Mouse (Mus musculus) intestine, embryonic 14.5 days (tissue): ENCODE data around the gene Rd3l. TPM values are rescaled to one million over a fixed set of nuclear protein-coding genes. Genes with fewer than 3 reads are reported as not detected.

Source experiments
- ATAC-seq: fragments of 200-750 bp; cut with Nextera tagmentation; replicated peaks from 2 replicates; pipeline ENCODE4 v1.8.0; 2017; ENCODE audit warnings: low read depth, moderate number of reproducible peaks, moderate TSS enrichment, moderate library complexity; ENCODE audit not compliant: low FRiP score, low TSS enrichment
- DNase-seq: peaks from one replicate; pipeline ENCODE4 v3.0.0-alpha.2; 2018; ENCODE audit warnings: low spot score
- H3K27ac ChIP-seq: fragments of 300-500 bp; sonication (generic); 2 replicates; pipeline ENCODE4 v1.5.1; 2014; ENCODE audit warnings: low read depth, mild to moderate bottlenecking, control low read depth
- H3K27me3 ChIP-seq: fragments of 300-500 bp; sonication (generic); replicated peaks from 2 replicates; pipeline ENCODE4 v1.6.1; 2014; ENCODE audit warnings: low read length, control low read depth; ENCODE audit not compliant: control insufficient read depth, insufficient read depth
- H3K36me3 ChIP-seq: fragments of 300-500 bp; sonication (generic); 2 replicates; pipeline ENCODE4 v1.6.1; 2014; ENCODE audit warnings: low read length, control low read depth; ENCODE audit not compliant: control insufficient read depth, insufficient read depth
- H3K4me1 ChIP-seq: fragments of 300-500 bp; sonication (generic); replicated peaks from 2 replicates; pipeline ENCODE4 v1.6.1; 2014; ENCODE audit warnings: low read length, control low read depth, mixed read lengths; ENCODE audit not compliant: control insufficient read depth, insufficient read depth
- H3K4me2 ChIP-seq: fragments of 300-500 bp; sonication (generic); 2 replicates; pipeline ENCODE4 v1.6.1; 2014; ENCODE audit warnings: low read length
- H3K4me3 ChIP-seq: fragments of 300-500 bp; sonication (generic); 2 replicates; pipeline ENCODE4 v1.5.1; 2014; ENCODE audit warnings: low read depth, low read length, control low read depth, mixed read lengths
- H3K9ac ChIP-seq: fragments of 300-500 bp; sonication (generic); 2 replicates; pipeline ENCODE4 v1.6.1; 2014; ENCODE audit warnings: mild to moderate bottlenecking, low read length
- H3K9me3 ChIP-seq: fragments of 300-500 bp; sonication (generic); 2 replicates; pipeline ENCODE4 v1.6.1; 2016; ENCODE audit warnings: low read length, control low read depth; ENCODE audit not compliant: control insufficient read depth
- WGBS: fragments of 180-500 bp; shearing (Covaris S2); extraction: QIAGEN DNeasy Blood & Tissue Kit; methylation state at CpG from one replicate; pipeline ENCODE4 v1.1.7; 2014; 5-methylcytosine and 5-hydroxymethylcytosine counted together
- polyA plus RNA-seq: library from polyadenylated mRNA; unstranded; fragments of >200 nt; fragmentation: Nextera tagmentation; extraction: Ambion mirVana; gene quantifications from 2 replicates; pipeline ENCODE4 v1.2.1, GENCODE M21; 2014

Gene Rd3l
- polyA plus RNA-seq, 1 experiment from 2014 or later: not detected

- no peak overlapping the region for H3K4me3 ChIP-seq
- H3K9ac ChIP-seq: no peak overlapping the region
- H3K9me3 ChIP-seq: no peaks in the 10 kb centered on the region
- peak overlapping the region; percentile 75; the same call in 1 of the 2 replicates for H3K27ac ChIP-seq
- H3K4me1 ChIP-seq: no peaks in the 10 kb centered on the region; the same call in 1 of the 2 replicates
- no peaks in the 10 kb centered on the region for H3K27me3 ChIP-seq
- no peak for DNase-seq
- no peaks in the 10 kb centered on the region for H3K36me3 ChIP-seq
- ATAC-seq: no peak
- 37% methylated on average over 6 of the region's 6 CpGs for WGBS
- H3K4me2 ChIP-seq: no peak overlapping the region
Measured at GRCm38 (mm10) chr12:111977138-111977537, 4.0 kb downstream of the Rd3l start.

- Histone ChIP-seq H3K27ac (no peak overlapping the region), H3K36me3 (no peaks in the 10 kb centered on the region), H3K27me3 (no peaks in the 10 kb centered on the region), H3K4me2 (no peak overlapping the region), H3K9ac (no peak overlapping the region), H3K4me3 (no peak overlapping the region), H3K4me1 (no peaks in the 10 kb centered on the region; the same call in 1 of the 2 replicates), H3K9me3 (no peaks in the 10 kb centered on the region)
- no peak for DNase-seq
- 80% methylated on average over 6 of the region's 6 CpGs for WGBS
- ATAC-seq: no peak
Measured at GRCm38 (mm10) chr12:111974578-111974977, 6.5 kb downstream of the Rd3l start.

- Histone ChIP-seq H3K9ac (no peak overlapping the region), H3K4me2 (no peak overlapping the region), H3K36me3 (no peaks in the 10 kb centered on the region), H3K4me1 (no peaks in the 10 kb centered on the region; the same call in 1 of the 2 replicates), H3K9me3 (no peaks in the 10 kb centered on the region), H3K27ac (no peak overlapping the region), H3K4me3 (no peak overlapping the region), H3K27me3 (no peaks in the 10 kb centered on the region)
- WGBS: 88% methylated on average over 10 of the region's 10 CpGs
- ATAC-seq: no peak
- no peak for DNase-seq
Measured at GRCm38 (mm10) chr12:111972504-111972903, 8.6 kb downstream of the Rd3l start.

GRCm38 (mm10) chr12:111971231-111971686 is 9.9 kb downstream of the Rd3l start, which contains the start of gene Tdrd9:
TSS of gene Tdrd9 (plus strand) at chr12:111971559.
- 87% methylated on average over 18 of the region's 18 CpGs for WGBS
- H3K9me3 ChIP-seq: no peaks in the 10 kb centered on the region
- no peak within 1 kb of the TSS for H3K4me2 ChIP-seq
- H3K27ac ChIP-seq: no peak within 1 kb of the TSS
- no peaks in the 10 kb centered on the region; the same call in 1 of the 2 replicates for H3K4me1 ChIP-seq
- no peak within 1 kb of the TSS for H3K4me3 ChIP-seq
- H3K36me3 ChIP-seq: no peaks in the 10 kb centered on the region
- no peak within 1 kb of the TSS for H3K9ac ChIP-seq
- no peaks in the 10 kb centered on the region for H3K27me3 ChIP-seq
- DNase-seq: no peak
- no peak for ATAC-seq

GRCm38 (mm10) chr12:111970085-111970484 is 11.0 kb downstream of the Rd3l start:
- no peak for DNase-seq
- 0 out of 2 replicates have a peak, but pooled peaks cover 3% of the 10 kb centered on the region for H3K36me3 ChIP-seq

GRCm38 (mm10) chr12:111966683-111967173 is 14.4 kb downstream of the Rd3l start, which contains the start of gene Atp5mpl:
TSS of gene Atp5mpl (minus strand) at chr12:111966977.
- H3K4me3 ChIP-seq: peak within 1 kb of the TSS; percentile 97
- DNase-seq (peak; percentile 99), ATAC-seq (peak; percentile 93)
- under 1% methylated on average over 37 of the region's 37 CpGs for WGBS
- H3K27me3 ChIP-seq: no peaks in the 10 kb centered on the region
- H3K27ac ChIP-seq: peak within 1 kb of the TSS; percentile 57; the same call in 1 of the 2 replicates
- peak within 1 kb of the TSS; percentile 98 for H3K4me2 ChIP-seq
- peaks cover 9% of the 10 kb centered on the region for H3K4me1 ChIP-seq
- no peaks in the 10 kb centered on the region for H3K9me3 ChIP-seq
- peak within 1 kb of the TSS; percentile 94 for H3K9ac ChIP-seq
- H3K36me3 ChIP-seq: peaks cover 21% of the 10 kb centered on the region

More at GRCm38 (mm10) chr12:111970085-111970484, 11.0 kb downstream of the Rd3l start:
- Histone ChIP-seq H3K9ac (no peak overlapping the region), H3K4me2 (no peak overlapping the region), H3K27ac (no peak overlapping the region), H3K27me3 (no peaks in the 10 kb centered on the region), H3K4me3 (no peak overlapping the region), H3K4me1 (peaks cover 9% of the 10 kb centered on the region), H3K9me3 (no peaks in the 10 kb centered on the region)
- 84% methylated on average over 4 of the region's 4 CpGs for WGBS
- no peak for ATAC-seq

- DNase-seq (no peak), ATAC-seq (no peak)
- no peak overlapping the region for H3K9ac ChIP-seq
- no peaks in the 10 kb centered on the region for H3K9me3 ChIP-seq
- H3K4me1 ChIP-seq: peaks cover 9% of the 10 kb centered on the region
- H3K27me3 ChIP-seq: no peaks in the 10 kb centered on the region
- H3K4me2 ChIP-seq: no peak overlapping the region
- no peak overlapping the region for H3K4me3 ChIP-seq
- WGBS: 87% methylated on average over 5 of the region's 5 CpGs
- no peak overlapping the region for H3K27ac ChIP-seq
- peaks cover 47% of the 10 kb centered on the region for H3K36me3 ChIP-seq
Measured at GRCm38 (mm10) chr12:111963339-111963738, 17.8 kb downstream of the Rd3l start.

- no peak overlapping the region for H3K4me2 ChIP-seq
- WGBS: 43% methylated on average over 9 of the region's 9 CpGs
- no peaks in the 10 kb centered on the region for H3K27me3 ChIP-seq
- no peaks in the 10 kb centered on the region for H3K4me1 ChIP-seq
- no peak overlapping the region for H3K4me3 ChIP-seq
- no peak overlapping the region for H3K9ac ChIP-seq
- peak; percentile 85 for DNase-seq
- no peaks in the 10 kb centered on the region for H3K9me3 ChIP-seq
- H3K36me3 ChIP-seq: peaks cover 39% of the 10 kb centered on the region
- H3K27ac ChIP-seq: no peak overlapping the region
- peak; percentile 81 for ATAC-seq
Measured at GRCm38 (mm10) chr12:111958101-111958865, 22.8 kb downstream of the Rd3l start.
